Mouse (Mus musculus): Measurements from ENCODE around the gene Ablim1. TPM values are rescaled to one million over a fixed set of nuclear protein-coding genes. Genes with fewer than 3 reads are reported as not detected.

Gene Ablim1
- polyA plus RNA-seq, 1 experiment from 2014 or later, result 57.3 TPM

GRCm38 (mm10) chr19:57316597-57316996 is 1.9 kb upstream of the Ablim1 start:
- H3K27me3 ChIP-seq (replicated peaks; ENCODE audit: control insufficient read depth, insufficient read depth, low read length), result no peaks in the 10 kb centered on the region
- H3K4me3 ChIP-seq (ENCODE audit: low read length), result no peak overlapping the region
- H3K4me2 ChIP-seq (ENCODE audit: low read length), result no peak overlapping the region
- peaks cover 10% of the 10 kb centered on the region for H3K4me1 ChIP-seq (ENCODE audit: control insufficient read depth, insufficient read depth, low read depth, low read length)
- 88% methylated on average over 3 of the region's 3 CpGs for WGBS
- no peak overlapping the region for H3K9ac ChIP-seq (ENCODE audit: low read depth, low read length)
- ATAC-seq, result no peak
- H3K9me3 ChIP-seq (ENCODE audit: control insufficient read depth, low read length), result no peaks in the 10 kb centered on the region; the same call in 1 of the 2 replicates
- H3K27ac ChIP-seq (ENCODE audit: low read depth, low read length), result no peak overlapping the region
- H3K36me3 ChIP-seq (ENCODE audit: control insufficient read depth, insufficient read depth, low read length), result no peaks in the 10 kb centered on the region

GRCm38 (mm10) chr19:57315013-57315565 is 370 bp upstream of the Ablim1 start:
- Histone ChIP-seq H3K9me3 (ENCODE audit: control insufficient read depth, low read length) (no peaks in the 10 kb centered on the region; the same call in 1 of the 2 replicates), H3K4me1 (ENCODE audit: control insufficient read depth, insufficient read depth, low read depth, low read length) (peaks cover 10% of the 10 kb centered on the region), H3K9ac (ENCODE audit: low read depth, low read length) (peak overlapping the region; percentile 86), H3K4me2 (ENCODE audit: low read length) (peak overlapping the region; percentile 90), H3K36me3 (ENCODE audit: control insufficient read depth, insufficient read depth, low read length) (no peaks in the 10 kb centered on the region), H3K27ac (ENCODE audit: low read depth, low read length) (peak overlapping the region; percentile 91), H3K4me3 (ENCODE audit: low read length) (peak overlapping the region; percentile 75), H3K27me3 (replicated peaks; ENCODE audit: control insufficient read depth, insufficient read depth, low read length) (no peaks in the 10 kb centered on the region)
- peak; percentile 69 for ATAC-seq
- 38% methylated on average over 11 of the region's 11 CpGs for WGBS

GRCm38 (mm10) chr19:57313891-57314345 is 801 bp downstream of the Ablim1 start:
- H3K27me3 ChIP-seq (replicated peaks; ENCODE audit: control insufficient read depth, insufficient read depth, low read length), result no peaks in the 10 kb centered on the region
- H3K27ac ChIP-seq (ENCODE audit: low read depth, low read length), result peak overlapping the region; percentile 91
- peak overlapping the region; percentile 86 for H3K9ac ChIP-seq (ENCODE audit: low read depth, low read length)
- ATAC-seq, result no peak
- H3K4me3 ChIP-seq (ENCODE audit: low read length), result peak overlapping the region; percentile 75
- H3K9me3 ChIP-seq (ENCODE audit: control insufficient read depth, low read length), result no peaks in the 10 kb centered on the region
- H3K4me1 ChIP-seq (ENCODE audit: control insufficient read depth, insufficient read depth, low read depth, low read length), result peaks cover 10% of the 10 kb centered on the region
- no peaks in the 10 kb centered on the region for H3K36me3 ChIP-seq (ENCODE audit: control insufficient read depth, insufficient read depth, low read length)
- 41% methylated on average over 3 of the region's 3 CpGs for WGBS
- peak overlapping the region; percentile 90 for H3K4me2 ChIP-seq (ENCODE audit: low read length)

- Histone ChIP-seq H3K4me1 (ENCODE audit: control insufficient read depth, insufficient read depth, low read depth, low read length) (peaks cover 10% of the 10 kb centered on the region), H3K27me3 (replicated peaks; ENCODE audit: control insufficient read depth, insufficient read depth, low read length) (no peaks in the 10 kb centered on the region), H3K36me3 (ENCODE audit: control insufficient read depth, insufficient read depth, low read length) (no peaks in the 10 kb centered on the region), H3K4me2 (ENCODE audit: low read length) (peak overlapping the region; percentile 90), H3K4me3 (ENCODE audit: low read length) (peak overlapping the region; percentile 6), H3K9me3 (ENCODE audit: control insufficient read depth, low read length) (no peaks in the 10 kb centered on the region), H3K27ac (ENCODE audit: low read depth, low read length) (no peak overlapping the region), H3K9ac (ENCODE audit: low read depth, low read length) (no peak overlapping the region)
- WGBS, result 78% methylated on average over 10 of the region's 10 CpGs
- no peak for ATAC-seq
Observed at GRCm38 (mm10) chr19:57313226-57313625, 1.5 kb downstream of the Ablim1 start.

- H3K9me3 ChIP-seq (ENCODE audit: control insufficient read depth, low read length), result no peaks in the 10 kb centered on the region
- ATAC-seq, result no peak
- peaks cover 10% of the 10 kb centered on the region for H3K4me1 ChIP-seq (ENCODE audit: control insufficient read depth, insufficient read depth, low read depth, low read length)
- WGBS, result 66% methylated on average over 4 of the region's 4 CpGs
- H3K36me3 ChIP-seq (ENCODE audit: control insufficient read depth, insufficient read depth, low read length), result no peaks in the 10 kb centered on the region
- no peak overlapping the region for H3K9ac ChIP-seq (ENCODE audit: low read depth, low read length)
- H3K4me3 ChIP-seq (ENCODE audit: low read length), result no peak overlapping the region
- H3K27ac ChIP-seq (ENCODE audit: low read depth, low read length), result no peak overlapping the region
- H3K4me2 ChIP-seq (ENCODE audit: low read length), result no peak overlapping the region
- no peaks in the 10 kb centered on the region for H3K27me3 ChIP-seq (replicated peaks; ENCODE audit: control insufficient read depth, insufficient read depth, low read length)
Observed at GRCm38 (mm10) chr19:57309980-57310379, 4.7 kb downstream of the Ablim1 start.

GRCm38 (mm10) chr19:57306601-57307000 is 8.1 kb downstream of the Ablim1 start:
- Histone ChIP-seq H3K4me2 (ENCODE audit: low read length) (no peak overlapping the region), H3K27me3 (replicated peaks; ENCODE audit: control insufficient read depth, insufficient read depth, low read length) (no peaks in the 10 kb centered on the region), H3K36me3 (ENCODE audit: control insufficient read depth, insufficient read depth, low read length) (no peaks in the 10 kb centered on the region), H3K9ac (ENCODE audit: low read depth, low read length) (no peak overlapping the region), H3K4me1 (ENCODE audit: control insufficient read depth, insufficient read depth, low read depth, low read length) (no peaks in the 10 kb centered on the region), H3K4me3 (ENCODE audit: low read length) (no peak overlapping the region), H3K27ac (ENCODE audit: low read depth, low read length) (no peak overlapping the region), H3K9me3 (ENCODE audit: control insufficient read depth, low read length) (no peaks in the 10 kb centered on the region)
- 57% methylated on average over 4 of the region's 4 CpGs for whole genome bisulfite sequencing
- ATAC-seq, result no peak

- H3K4me3 ChIP-seq (ENCODE audit: low read length), result no peak overlapping the region
- no peaks in the 10 kb centered on the region for H3K9me3 ChIP-seq (ENCODE audit: control insufficient read depth, low read length)
- H3K36me3 ChIP-seq (ENCODE audit: control insufficient read depth, insufficient read depth, low read length), result no peaks in the 10 kb centered on the region
- WGBS, result 73% methylated on average over 8 of the region's 8 CpGs
- H3K4me1 ChIP-seq (ENCODE audit: control insufficient read depth, insufficient read depth, low read depth, low read length), result no peaks in the 10 kb centered on the region
- H3K27ac ChIP-seq (ENCODE audit: low read depth, low read length), result no peak overlapping the region
- H3K4me2 ChIP-seq (ENCODE audit: low read length), result no peak overlapping the region
- H3K27me3 ChIP-seq (replicated peaks; ENCODE audit: control insufficient read depth, insufficient read depth, low read length), result no peaks in the 10 kb centered on the region
- H3K9ac ChIP-seq (ENCODE audit: low read depth, low read length), result no peak overlapping the region
- no peak for ATAC-seq
Observed at GRCm38 (mm10) chr19:57305972-57306371, 8.7 kb downstream of the Ablim1 start.

- no peak overlapping the region for H3K4me2 ChIP-seq (ENCODE audit: low read length)
- no peaks in the 10 kb centered on the region for H3K4me1 ChIP-seq (ENCODE audit: control insufficient read depth, insufficient read depth, low read depth, low read length)
- H3K9me3 ChIP-seq (ENCODE audit: control insufficient read depth, low read length), result no peaks in the 10 kb centered on the region
- no peak overlapping the region for H3K27ac ChIP-seq (ENCODE audit: low read depth, low read length)
- WGBS, result 77% methylated on average over 2 of the region's 2 CpGs
- no peaks in the 10 kb centered on the region for H3K36me3 ChIP-seq (ENCODE audit: control insufficient read depth, insufficient read depth, low read length)
- H3K9ac ChIP-seq (ENCODE audit: low read depth, low read length), result no peak overlapping the region
- no peak overlapping the region for H3K4me3 ChIP-seq (ENCODE audit: low read length)
- ATAC-seq, result no peak
- H3K27me3 ChIP-seq (replicated peaks; ENCODE audit: control insufficient read depth, insufficient read depth, low read length), result no peaks in the 10 kb centered on the region
Observed at GRCm38 (mm10) chr19:57304666-57305065, 10.1 kb downstream of the Ablim1 start.

GRCm38 (mm10) chr19:57301961-57302395 is 12.7 kb downstream of the Ablim1 start:
- H3K4me1 ChIP-seq (ENCODE audit: control insufficient read depth, insufficient read depth, low read depth, low read length), result no peaks in the 10 kb centered on the region
- no peak overlapping the region for H3K27ac ChIP-seq (ENCODE audit: low read depth, low read length)
- no peaks in the 10 kb centered on the region for H3K36me3 ChIP-seq (ENCODE audit: control insufficient read depth, insufficient read depth, low read length)
- H3K9me3 ChIP-seq (ENCODE audit: control insufficient read depth, low read length), result no peaks in the 10 kb centered on the region
- no peak overlapping the region for H3K4me3 ChIP-seq (ENCODE audit: low read length)
- 64% methylated on average over 12 of the region's 12 CpGs for WGBS
- H3K4me2 ChIP-seq (ENCODE audit: low read length), result no peak overlapping the region
- no peak overlapping the region for H3K9ac ChIP-seq (ENCODE audit: low read depth, low read length)
- H3K27me3 ChIP-seq (replicated peaks; ENCODE audit: control insufficient read depth, insufficient read depth, low read length), result no peaks in the 10 kb centered on the region
- no peak for ATAC-seq
